Mouse (Mus musculus) ES-Bruce4 (cell line): Measurements from ENCODE around the gene Gad2.

Source experiments
- CTCF ChIP-seq: IDR thresholded peaks from one replicate; pipeline ENCODE4 v1.8.1; 2011; ENCODE audit warnings: low read depth, low read length
- EP300 ChIP-seq: IDR thresholded peaks from 2 replicates; pipeline ENCODE4 v1.6.1; 2011; ENCODE audit warnings: low read depth, low read length; ENCODE audit not compliant: insufficient read depth
- POLR2A ChIP-seq: IDR thresholded peaks from one replicate; pipeline ENCODE4 v1.8.1; 2011; ENCODE audit warnings: low read length; ENCODE audit not compliant: insufficient read depth

- TF ChIP-seq CTCF (no peak), EP300 (0 out of 2 replicates have a peak, but pooled peaks have one; percentile 44), POLR2A (no peak)
These were observed 2.0 kb upstream of the Gad2 start for GRCm38 (mm10) chr2:22620030-22620429.
